Mouse (Mus musculus): Measurements from ENCODE around the gene Plac8. TPM values are rescaled to one million over a fixed set of nuclear protein-coding genes. Genes with fewer than 3 reads are reported as not detected.

The Plac8 gene
- 55.5 TPM for total RNA-seq (2023)

GRCm38 (mm10) chr5:100572069-100572468 is at the start of gene Plac8:
Gene Plac8 (minus strand): TSS chr5:100572245.

GRCm38 (mm10) chr5:100518049-100519026 is 53.7 kb downstream of the Plac8 start, which contains the start of gene Cops4:
Gene Cops4 (plus strand): TSS chr5:100518309.

Other genes with a start within 250 kb of the Plac8 start
- gene Sec31a, start 156.0 kb downstream of the Plac8 start, total RNA-seq (2023) = 137 TPM
- 28.1 TPM for gene Lin54, start 71.6 kb downstream of the Plac8 start, total RNA-seq (2023)
- gene Cops4, start 53.9 kb downstream of the Plac8 start, total RNA-seq (2023) = 64.3 TPM
- 39.2 TPM for gene Coq2, start 102.9 kb upstream of the Plac8 start, total RNA-seq (2023)
- gene Hpse, start 147.5 kb upstream of the Plac8 start, total RNA-seq (2023) = 1.4 TPM
- 26.6 TPM for gene Helq, start 226.4 kb upstream of the Plac8 start, total RNA-seq (2023)
- 52.4 TPM for gene Mrps18c, start 226.4 kb upstream of the Plac8 start, total RNA-seq (2023)
- gene Abraxas1, start 248.7 kb upstream of the Plac8 start, total RNA-seq (2023) = 19.8 TPM